In the genomic region with DNA sequence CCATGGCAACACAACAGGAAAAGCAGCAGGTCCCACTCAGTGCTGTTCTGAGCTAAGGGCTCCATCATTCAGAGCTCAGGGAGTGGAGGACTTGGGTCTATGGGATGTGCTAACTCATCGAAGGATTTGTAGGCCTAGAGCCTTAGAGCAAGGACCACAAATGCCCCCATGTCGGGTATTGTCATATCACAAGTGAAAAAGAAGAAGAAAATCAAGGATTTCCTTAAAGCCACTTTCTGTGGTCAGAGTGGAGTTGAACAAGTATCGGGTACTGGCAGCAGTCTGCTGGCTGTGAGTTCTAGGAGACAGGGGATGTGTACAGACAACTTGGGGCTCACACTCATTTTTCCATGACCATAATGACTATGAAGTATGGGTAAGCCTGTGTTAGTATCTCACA, we compare ENCODE assay signal across 16 mouse cellular contexts. TPM values are rescaled to one million over a fixed set of nuclear protein-coding genes. Genes with fewer than 3 reads are reported as not detected.
"Had no signal": no experiment of that assay in that cellular context is flagged by ENCODE, and none has a peak within 500 bp of the region (broad histone marks: within the 10 kb centered on the region; RNA-seq: fewer than 3 reads in every experiment).

No protein-coding gene starts in this region.

- H3K27me3 ChIP-seq: megakaryocyte, embryonic 14.5 days; midbrain, embryonic 13.5 days; midbrain, embryonic 15.5 days; neural tube, embryonic 12.5 days; stomach, embryonic 15.5 days had no signal

- H3K9me3 ChIP-seq: megakaryocyte, embryonic 14.5 days; midbrain, embryonic 13.5 days; midbrain, embryonic 15.5 days; neural tube, embryonic 12.5 days; stomach, embryonic 15.5 days had no signal

- H3K27ac ChIP-seq: midbrain, embryonic 13.5 days; midbrain, embryonic 15.5 days; neural tube, embryonic 12.5 days; stomach, embryonic 15.5 days; stomach, postnatal 0 days had no signal

- H3K4me3 ChIP-seq: megakaryocyte, embryonic 14.5 days; midbrain, embryonic 13.5 days; midbrain, embryonic 15.5 days; neural tube, embryonic 12.5 days; stomach, embryonic 15.5 days had no signal

- DNase-seq: lung, embryonic 14.5 days; right cerebral cortex, postnatal 14 days; thymus, adult 2 months; thymus, postnatal 25 days; thymus, postnatal 4 days had no signal

- H3K9ac ChIP-seq: lung, embryonic 14.5 days; midbrain, embryonic 13.5 days; midbrain, embryonic 15.5 days; neural tube, embryonic 12.5 days; stomach, embryonic 15.5 days had no signal

- H3K4me2 ChIP-seq: lung, embryonic 14.5 days; midbrain, embryonic 11.5 days; midbrain, embryonic 13.5 days; midbrain, embryonic 15.5 days; neural tube, embryonic 12.5 days; stomach, embryonic 15.5 days had no signal

- H3K36me3 ChIP-seq: midbrain, embryonic 13.5 days; midbrain, embryonic 15.5 days; neural tube, embryonic 12.5 days; stomach, embryonic 15.5 days had no signal

- H3K4me1 ChIP-seq: megakaryocyte, embryonic 14.5 days; midbrain, embryonic 13.5 days; midbrain, embryonic 15.5 days; neural tube, embryonic 12.5 days; stomach, embryonic 15.5 days had no signal

- ATAC-seq: midbrain, embryonic 13.5 days; midbrain, embryonic 15.5 days had no signal

RNA-seq across cellular contexts. Expression of gene Klrb1b, which starts 0.7 kb away (rescaled TPM):
- total RNA-seq: midbrain, postnatal 0 days had no signal
- polyA plus RNA-seq: lung, embryonic 14.5 days; midbrain, embryonic 11.5 days; midbrain, embryonic 13.5 days; midbrain, embryonic 15.5 days; midbrain, postnatal 0 days; neural tube, embryonic 12.5 days; neural tube, embryonic 14.5 days; testis, adult 2 months had no signal

RNA-seq across cellular contexts. Expression of gene Gm44511, which starts 0.7 kb away (rescaled TPM):
- total RNA-seq: midbrain, postnatal 0 days had no signal
- polyA plus RNA-seq: lung, embryonic 14.5 days; lung, embryonic 16.5 days; midbrain, embryonic 11.5 days; midbrain, embryonic 13.5 days; midbrain, embryonic 15.5 days; midbrain, postnatal 0 days; neural tube, embryonic 12.5 days; neural tube, embryonic 14.5 days; stomach, embryonic 15.5 days; stomach, postnatal 0 days; testis, adult 2 months; thymus, adult 2 months had no signal

RNA-seq across cellular contexts. Expression of gene Klrb1c, which starts 37.8 kb away (rescaled TPM):
- polyA plus RNA-seq: midbrain, embryonic 11.5 days; midbrain, embryonic 13.5 days; neural tube, embryonic 12.5 days; neural tube, embryonic 14.5 days had no signal
